Mouse (Mus musculus) megakaryocyte progenitor cell, adult 5-6 weeks (primary cell): ENCODE measurements around the gene Pde4b. TPM values are rescaled to one million over a fixed set of nuclear protein-coding genes. Genes with fewer than 3 reads are reported as not detected.

Source experiments
- ATAC-seq: replicated peaks from 2 replicates; pipeline ENCODE4 v1.8.0; 2016; ENCODE audit warnings: mild to moderate bottlenecking, moderate TSS enrichment, inconsistent platforms; ENCODE audit not compliant: poor library complexity
- total RNA-seq, 2 experiments: library from RNA; stranded (forward) in 1 of 2; stranded (reverse) in 1 of 2; fragments of 157-497, 149-512 nt in 1 of 2; fragments of 200-1000 nt in 1 of 2; gene quantifications; 2 replicates each; pipeline versions ENCODE4 v1.2.3 to v1.2.4; 2015 to 2017

The Pde4b gene
- total RNA-seq, 2 experiments from 2014 or later: 16.1 to 19.2 TPM

DNA sequence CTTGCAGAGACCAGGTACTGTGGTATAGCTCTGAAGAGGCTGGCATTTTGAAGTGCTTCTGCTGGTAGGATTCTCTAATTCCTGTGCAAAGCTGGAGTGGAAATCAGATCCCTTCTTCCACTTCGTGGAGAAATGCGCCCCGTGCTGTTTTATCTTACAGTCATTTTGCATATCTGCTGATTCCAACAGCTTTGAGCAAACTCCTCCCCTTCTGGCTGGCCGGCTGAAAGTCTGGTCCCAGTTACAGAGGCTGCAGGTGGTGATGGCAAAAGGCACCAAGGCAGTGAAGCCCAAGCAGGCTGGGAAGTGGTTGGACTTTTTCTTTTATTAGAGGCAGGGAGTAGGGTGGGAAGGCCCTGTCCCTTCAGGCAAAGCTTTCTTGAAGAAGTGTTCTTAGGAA is 481.2 kb downstream of the Pde4b start:
- ATAC-seq: peak; percentile 13

DNA sequence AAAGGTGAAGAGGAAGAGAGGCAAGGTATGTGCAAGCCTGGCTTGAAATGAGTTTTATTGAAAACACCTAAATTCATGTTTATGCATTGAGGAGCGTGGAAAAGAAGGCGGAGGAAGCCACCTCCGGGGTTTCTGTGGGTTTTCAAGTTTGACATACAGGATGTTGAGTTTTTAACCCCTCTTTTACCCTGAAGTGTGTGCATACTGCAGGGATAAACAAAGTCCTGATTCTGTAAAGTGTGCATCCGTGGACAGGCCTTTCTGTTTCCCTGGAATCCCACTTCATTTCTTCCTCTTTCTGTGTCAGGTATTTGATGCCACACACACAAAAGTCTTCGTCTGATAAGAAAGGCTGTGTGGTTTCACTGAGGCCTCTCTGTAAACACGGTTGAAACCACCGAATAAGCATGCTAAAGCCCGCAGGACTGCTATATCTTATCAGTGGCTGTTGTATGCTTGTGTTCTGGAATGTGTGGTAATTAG is 481.8 kb downstream of the Pde4b start:
- ATAC-seq: no peak

DNA sequence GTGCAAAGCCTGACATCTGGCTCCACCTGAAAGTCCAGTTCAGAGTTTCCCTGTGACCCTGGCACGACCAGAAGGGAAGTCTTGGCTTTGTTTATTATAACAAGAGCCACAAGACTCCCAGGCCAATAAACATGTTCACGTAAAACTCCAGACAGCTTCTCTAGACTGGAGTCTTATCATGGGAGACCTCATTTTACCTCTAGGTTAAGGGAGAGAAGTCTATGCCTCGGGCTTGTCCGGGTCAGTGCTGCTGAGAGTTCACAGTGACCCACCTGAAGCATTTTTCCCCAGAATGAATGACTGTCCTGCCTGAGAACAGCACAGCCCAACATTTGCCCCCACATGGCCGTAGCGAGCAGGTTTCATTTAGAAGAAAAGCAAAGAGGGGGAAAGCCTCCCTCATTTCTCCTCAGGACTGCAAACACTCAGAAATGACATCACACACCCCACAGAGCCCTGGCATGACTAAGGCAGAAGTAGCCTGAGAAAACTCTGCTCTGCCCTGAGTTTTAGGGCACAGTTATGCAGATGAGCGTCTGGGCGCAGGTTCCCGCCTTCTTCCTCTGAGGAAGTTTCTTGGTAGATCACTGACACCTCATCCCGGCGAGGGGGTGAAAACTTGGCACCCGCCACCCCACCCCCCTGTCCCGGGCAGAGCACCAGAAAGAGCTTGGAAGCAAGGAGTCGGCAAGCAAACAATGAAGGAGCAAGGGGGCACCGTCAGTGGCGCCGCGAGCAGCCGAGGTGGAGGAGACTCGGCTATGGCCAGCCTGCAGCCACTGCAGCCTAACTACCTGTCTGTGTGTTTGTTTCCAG is 482.8 kb downstream of the Pde4b start:
- peak; percentile 38 for ATAC-seq

DNA sequence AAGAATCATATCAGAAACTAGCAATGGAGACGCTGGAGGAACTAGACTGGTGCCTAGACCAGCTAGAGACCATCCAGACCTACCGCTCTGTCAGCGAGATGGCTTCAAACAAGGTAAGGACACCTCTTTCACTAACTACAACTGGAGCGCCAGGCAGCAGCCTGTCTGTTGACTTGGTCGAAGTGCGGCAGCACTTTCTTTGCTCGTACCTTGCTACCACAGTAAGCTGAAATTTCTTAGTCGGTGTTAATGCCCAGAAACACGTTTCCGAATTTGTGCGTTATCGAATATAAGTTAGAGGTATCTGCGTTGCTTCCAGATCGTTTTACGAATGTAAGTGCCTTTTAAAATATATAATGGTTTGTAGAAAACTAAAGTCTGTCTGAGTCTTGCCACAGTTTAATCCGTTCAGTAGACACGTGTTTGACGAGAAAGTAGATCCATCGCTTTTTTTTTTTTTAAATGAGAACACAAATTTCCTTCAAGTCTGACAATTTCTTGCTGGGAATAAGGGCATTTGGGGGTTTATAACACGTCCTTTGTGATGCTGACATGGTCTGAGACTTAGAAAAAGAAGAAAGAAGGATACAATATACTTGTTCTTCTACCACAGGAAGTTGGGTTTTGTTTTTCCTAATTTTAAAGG is 483.5 kb downstream of the Pde4b start:
- peak; percentile 3 for ATAC-seq

DNA sequence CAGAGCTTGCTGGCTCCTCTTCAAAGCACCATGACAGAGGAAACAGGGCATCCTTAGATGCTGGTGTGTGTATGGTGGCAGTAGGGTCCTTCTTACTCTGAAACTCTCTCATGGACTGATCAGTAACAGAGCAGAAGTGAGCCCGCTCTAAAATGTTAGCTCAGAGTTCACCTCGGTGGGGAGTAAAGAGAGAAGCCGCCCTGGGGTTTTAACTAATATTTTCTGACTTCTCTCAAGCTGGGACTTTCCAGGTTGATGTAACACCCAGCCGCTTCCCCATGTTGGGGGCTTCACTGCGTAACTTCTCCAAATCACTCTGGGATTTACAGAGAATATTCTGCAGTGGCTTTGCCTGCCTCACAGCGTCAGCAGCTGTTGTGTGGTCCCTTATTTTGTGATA is 484.7 kb downstream of the Pde4b start:
- ATAC-seq: peak; percentile 10

DNA sequence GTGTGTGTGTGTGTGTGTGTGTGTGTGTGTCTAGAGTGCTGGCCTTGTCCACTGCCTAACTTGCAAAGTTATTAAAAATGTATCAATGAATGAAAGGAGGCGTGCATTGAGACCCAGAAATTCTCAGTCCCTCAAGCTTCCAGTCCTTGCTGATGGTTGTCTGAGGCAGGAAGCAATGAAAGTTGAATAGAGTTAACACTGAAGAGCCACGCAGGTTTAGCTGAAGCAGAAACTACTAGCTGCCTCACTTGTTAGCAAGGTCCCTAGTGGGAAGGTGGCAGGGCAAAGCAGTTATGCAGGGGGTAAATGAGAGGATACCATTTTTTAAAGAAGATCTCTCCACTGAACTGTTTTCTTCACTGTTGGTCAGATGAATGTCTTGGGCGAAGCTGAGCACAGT is 485.2 kb downstream of the Pde4b start:
- ATAC-seq: no peak

DNA sequence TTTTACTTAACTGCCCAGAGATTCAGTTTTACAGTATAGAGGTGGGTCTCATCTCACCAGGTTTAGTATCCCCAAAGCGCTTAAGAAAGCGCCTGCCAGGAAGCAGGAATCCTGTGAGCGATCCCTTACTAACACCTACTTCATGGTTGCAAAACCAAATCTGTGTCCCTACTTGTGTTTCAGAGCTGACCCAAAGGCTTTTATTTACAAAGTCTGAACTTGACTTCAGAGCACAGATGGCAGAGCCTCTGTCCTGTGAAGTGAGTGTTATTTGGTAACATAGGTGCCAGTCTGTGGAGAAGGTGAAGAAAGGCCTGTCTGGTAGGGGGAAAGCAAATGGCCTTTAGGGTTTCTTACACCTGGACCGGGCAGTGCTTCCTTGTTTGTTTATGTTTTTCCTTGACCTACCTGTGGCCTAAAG is 486.0 kb downstream of the Pde4b start:
- ATAC-seq: no peak

DNA sequence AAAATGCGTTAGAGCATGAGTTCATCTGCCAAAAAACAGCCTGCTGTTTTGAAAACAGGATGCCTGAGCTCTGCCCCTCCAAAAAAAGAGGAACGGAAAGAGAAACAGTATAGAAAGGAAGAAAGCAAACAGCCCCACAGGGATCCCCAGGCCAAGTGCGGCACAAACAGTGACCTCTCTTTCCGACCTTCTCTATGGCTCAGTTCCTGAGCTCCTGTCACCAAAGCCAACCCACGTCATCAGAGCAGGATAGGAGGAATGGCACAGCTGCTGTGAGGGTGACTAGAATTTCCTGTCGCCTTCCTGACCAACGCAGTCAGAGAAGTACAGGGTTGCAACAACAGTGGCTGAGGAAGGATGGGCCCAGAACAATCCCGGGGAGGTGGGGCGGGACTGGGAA is 486.9 kb downstream of the Pde4b start:
- ATAC-seq: peak; percentile 46

DNA sequence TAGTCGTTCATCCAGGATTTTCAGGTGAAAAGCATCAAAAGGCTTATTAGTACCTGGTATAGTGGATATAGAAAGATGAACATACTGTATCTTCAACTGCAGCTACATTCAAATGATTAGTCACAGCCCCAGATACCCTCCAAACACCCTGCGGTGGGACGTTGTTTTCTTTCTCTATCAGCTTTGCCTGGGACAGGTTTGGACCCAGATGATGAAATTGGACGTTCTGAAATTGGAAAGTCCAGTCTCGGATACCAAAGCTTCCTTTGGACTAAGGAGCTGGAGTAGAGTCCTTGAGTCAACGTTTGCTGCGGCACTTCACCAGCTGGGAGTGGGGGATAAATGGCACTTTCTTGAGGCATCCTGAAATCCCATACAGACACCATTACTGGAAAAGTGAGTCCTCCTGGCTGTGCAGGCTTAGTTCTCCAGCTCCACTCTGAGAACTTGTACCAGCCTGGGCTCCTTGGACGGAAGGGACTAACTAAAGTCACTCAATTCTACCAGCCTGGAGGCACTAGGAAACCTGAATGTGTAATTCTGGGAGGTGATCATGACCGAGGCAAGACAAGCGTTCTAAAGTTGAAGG is 487.4 kb downstream of the Pde4b start:
- ATAC-seq: no peak

DNA sequence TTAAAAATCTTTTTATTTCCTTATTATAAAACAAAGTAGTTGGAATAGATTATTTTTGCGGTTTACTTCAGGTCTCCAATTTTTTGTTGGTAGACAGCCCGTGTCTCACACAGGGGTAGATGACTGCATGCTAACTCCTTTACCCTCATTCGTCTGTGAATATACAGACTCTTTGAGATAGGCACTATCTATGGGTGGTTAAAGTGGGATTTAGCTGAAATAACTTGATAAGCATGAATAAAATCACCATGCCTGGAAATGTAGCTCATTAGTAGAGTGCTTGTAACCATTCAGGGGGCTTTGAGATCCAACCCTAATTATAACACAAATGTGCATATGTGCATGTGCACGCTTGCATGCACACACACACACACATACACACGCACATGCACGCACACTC is 488.8 kb downstream of the Pde4b start:
- ATAC-seq: no peak

DNA sequence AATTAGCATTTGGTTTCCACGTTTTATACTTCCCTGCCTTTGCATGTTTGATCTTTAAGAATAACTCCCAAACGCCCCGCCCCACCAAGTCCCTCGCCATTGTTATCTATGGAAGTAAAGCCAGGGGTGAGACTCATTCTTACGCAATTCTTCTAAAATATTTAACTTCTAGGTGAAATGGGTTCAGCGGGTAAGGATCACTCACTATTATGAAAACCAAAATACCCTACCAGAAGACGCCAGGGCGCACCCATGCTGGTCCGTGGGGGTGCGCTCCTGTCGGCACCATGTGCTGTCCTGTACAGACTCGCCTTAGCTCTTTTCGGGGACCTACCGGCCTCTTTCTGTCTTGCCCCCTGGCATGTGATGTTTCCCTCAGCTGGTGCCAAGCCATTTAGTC is 490.3 kb downstream of the Pde4b start:
- no peak for ATAC-seq

DNA sequence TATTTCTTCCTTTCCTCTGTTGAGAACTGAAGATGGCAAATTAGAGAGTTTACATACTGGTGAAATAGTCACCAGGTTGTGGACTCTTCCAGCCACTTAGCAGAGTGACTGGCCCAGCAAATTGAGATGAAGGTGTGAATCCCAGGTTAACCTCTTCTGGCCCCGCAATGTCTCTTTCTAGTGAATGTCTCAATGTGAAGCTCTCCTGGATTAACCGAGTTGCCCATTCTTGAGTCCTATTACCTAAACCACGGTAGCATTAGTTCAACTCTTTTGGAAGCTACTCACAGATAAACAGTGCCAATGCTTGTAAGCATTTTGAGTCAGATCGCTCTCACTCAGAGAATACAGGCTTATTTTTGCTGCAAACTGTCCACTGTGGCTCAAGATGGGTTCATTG is 491.7 kb downstream of the Pde4b start:
- ATAC-seq: no peak

DNA sequence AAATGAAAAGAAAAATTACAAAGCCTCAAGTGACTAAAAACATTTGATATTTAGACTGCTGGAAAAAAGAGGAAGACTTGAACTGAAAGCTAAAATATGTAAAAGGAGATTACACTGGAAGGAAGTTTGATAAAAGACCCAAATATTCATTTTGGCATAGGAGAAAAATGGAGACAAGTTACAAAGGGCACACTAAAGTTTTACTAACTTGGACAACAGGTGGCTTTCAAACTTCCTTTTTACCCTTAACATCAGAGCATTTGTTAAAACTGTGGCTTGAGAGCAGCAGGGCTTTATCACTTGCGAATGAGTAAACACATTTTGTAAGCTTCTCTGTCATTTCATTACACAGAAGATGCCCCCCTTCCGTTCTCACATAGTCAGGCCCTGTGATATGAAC is 492.4 kb downstream of the Pde4b start:
- ATAC-seq: peak; percentile 22

DNA sequence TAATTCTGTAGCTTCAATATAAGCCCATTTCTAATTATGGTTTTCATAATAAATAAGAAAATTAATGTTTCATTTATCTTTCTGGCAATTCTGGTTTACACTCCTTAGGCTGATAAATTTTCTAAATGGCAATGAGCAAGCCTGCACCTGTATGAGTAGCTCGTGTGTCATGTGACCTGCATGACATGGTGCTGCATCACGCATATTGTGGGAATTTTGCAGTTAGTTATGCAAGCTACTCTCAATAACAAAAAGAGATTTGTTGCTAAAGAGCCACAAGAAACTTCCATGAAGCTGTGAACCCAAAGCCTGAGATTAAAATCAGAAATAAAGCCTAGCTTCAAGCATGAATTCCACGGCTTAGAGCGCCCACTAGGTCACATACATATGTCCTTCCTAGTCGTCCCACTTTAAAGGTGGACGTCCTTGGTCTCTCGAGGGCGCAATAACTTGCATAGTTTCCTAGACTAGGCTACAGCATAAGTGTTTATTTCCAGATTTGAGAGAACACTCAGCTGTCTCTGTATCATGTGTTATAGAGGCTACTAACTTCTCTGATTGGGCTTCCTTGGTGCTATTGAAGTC is 494.9 kb downstream of the Pde4b start:
- ATAC-seq: no peak

DNA sequence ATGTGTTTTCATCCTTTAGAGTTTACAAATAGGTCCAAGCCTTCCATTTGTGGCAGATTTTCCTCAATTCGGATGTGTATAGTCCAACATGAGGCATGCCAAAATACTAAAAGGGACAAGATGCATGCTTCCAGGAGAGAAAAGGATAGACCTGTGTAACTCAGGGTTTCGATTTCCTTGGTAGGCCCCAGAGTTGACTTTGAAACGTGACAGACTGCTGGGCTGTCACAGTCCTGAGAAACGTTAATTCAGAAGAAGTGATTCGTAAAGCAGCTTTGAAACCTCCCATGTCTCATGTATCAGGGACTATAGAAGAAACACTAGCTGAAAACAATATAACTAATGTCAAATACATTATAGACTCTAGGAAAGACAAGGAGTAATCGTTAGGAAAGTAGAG is 495.6 kb downstream of the Pde4b start:
- ATAC-seq: no peak

DNA sequence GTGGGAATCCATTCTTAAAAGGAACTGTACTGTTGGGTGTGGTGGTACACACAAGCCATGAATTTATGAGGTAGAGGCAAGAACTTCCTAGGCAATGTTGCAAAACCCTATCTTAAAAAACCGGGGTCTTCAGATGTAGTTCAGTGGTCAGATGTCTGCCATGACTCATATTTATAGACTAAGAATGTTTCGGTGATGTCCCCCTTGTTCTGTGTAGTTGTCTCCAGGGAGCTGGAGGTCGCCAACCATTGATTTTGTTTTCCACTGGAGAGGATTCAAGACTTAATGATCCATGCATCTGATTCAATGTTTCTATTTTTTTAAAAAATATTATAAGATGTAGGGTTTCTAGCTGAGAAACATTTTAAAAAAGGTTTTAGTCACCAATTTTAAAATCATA is 496.1 kb downstream of the Pde4b start:
- no peak for ATAC-seq

DNA sequence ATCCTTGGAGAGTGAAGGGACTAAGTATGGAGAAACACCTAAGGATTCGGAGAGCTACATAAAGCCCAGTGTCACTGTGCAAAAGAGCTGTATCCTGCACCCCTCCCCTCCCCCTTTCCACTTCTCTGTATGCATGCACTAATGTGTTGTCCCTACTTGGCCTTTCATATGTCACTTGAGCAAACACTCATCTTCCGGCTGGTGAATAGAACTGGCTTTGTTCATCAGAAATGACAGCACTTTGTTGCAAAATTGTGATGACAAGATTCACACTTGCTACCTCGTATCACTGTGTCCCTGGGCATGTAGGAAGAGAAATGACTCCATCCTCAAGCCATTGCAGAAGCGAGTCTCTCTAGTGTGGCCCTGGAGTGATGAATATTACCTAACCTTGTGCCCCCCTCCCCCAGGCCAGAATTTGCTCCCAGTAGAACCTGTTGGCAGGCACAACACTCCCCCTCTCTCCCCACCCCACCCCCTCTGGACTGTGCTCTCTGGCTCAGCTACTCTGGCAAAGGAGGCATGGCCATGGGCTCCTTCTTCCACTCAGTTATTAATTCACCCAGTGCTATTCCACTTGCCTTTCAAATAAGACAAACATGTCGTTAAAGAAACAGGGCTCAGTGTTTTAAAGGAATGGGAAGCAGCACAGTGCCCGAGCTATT is 497.4 kb downstream of the Pde4b start:
- ATAC-seq: peak; percentile 4; the same call in 1 of the 2 replicates

DNA sequence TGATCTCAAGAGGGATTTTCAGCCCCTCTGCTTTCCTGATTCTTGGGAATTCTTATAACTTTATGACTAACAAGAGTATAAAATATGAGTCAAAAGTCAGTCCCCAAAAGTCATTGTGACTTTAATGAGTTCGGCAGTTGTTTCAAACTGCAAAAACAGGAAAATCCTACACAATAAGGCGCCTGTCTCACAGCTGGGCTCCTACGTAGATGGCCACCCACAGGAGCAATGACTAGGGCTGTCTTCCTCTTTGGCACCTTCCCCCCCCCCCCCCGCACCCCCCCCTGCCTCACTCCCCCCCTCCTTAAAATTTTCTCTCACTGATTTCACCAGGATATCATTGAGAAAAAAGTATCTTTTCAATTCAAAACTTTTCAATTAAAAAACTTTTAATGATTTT is 498.2 kb downstream of the Pde4b start:
- ATAC-seq: no peak

DNA sequence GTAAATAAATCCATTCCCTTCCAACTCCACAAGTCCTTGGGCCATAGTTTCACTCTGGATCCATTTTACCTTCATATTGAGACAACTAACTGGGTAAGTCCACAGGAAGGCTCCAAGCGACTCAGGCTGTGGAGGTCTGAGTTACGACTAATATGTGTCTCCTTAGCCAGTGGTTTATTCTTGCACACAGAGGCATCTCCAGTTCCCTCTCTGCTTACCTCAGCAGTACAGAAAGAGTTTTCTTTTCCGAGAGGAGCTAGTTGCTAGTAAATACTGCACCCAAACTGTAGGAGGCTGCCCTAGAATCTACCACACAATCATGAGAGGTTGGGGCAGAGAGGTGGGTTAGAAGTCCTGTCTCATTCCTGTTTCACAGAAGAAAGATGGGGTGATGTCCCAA is 499.4 kb downstream of the Pde4b start:
- no peak for ATAC-seq

DNA sequence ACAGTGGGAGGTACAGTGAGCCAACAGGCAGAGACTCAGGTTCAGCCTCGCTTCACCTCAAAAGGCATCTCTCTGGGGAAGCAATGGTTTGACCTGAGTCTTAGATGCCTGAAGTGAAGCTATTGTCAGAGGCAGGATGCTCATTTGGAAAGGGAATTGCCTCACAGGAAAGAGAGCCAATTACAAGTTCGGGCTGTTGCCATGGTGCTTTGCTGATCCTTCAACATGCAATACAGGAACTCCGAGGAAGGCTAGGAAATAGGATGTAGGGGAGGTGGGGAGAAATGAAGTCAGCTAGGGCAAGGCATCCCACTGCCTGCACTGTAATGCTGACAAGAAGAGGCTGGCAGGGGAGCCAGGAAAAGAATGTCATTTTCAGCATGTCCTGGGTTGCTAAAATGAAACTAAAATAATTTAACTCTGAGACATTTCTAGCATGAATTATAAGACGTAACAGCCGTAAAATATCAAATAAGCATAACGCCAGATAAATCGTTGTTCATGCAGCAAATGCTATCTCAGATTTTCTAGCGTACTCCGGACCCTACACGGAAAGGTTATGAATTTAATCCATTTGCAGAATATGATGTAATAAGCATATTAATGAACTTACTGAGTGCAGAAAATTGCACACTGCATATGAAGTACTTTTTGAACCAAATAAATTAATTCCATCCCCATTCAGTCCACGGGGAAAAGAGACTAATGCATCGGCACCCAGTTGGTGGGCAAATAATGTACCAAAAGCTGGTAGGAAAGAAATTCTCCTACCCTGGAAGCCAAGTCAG is 501.5 kb downstream of the Pde4b start:
- ATAC-seq: peak; percentile 77
